Mouse (Mus musculus): Measurements from ENCODE around the gene Catsper4.

The Catsper4 gene

GRCm38 (mm10) chr4:134181825-134182224 is 45.4 kb downstream of the Catsper4 start:
- no peak for DNase-seq (ENCODE audit: low spot score in 2 of 2)

GRCm38 (mm10) chr4:134181112-134181511 is 46.1 kb downstream of the Catsper4 start:
- no peak for DNase-seq (ENCODE audit: low spot score in 2 of 2)

DNA sequence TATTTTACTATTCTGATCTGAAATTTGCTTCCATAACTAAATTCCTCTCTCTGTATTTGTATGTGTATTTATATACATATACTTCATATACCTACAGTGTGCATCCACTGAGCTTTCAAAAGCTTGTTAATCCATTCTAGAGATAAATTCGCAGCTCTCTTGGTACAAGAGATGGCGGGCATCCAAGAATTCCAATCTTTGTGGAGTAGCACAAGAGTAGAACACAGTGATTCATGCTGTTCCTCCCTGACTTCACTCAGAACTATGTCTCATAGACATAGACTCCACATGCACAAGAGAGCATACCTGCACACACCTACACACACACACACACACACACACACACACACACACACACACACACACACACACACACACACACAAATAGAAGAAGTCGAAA is 54.8 kb downstream of the Catsper4 start:
- no peak for DNase-seq (ENCODE audit: low spot score in 2 of 2)

DNA sequence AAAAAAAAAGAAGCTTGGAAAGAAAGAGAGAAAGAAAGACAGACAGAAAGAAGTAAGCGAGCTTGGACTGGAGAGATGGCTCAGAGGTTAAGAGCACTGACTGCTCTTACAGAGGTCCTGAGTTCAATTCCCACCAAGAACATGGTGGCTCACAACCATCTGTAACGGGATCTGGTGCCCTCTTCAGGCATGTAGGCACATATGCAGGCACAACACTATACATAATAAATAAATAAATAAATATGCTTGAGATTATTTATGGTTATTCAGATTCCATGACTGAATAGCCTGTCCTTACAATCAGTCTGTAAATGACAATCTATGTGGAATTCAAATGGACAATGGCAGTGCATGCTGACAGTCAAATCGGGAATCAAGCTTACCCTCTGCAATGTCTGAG is 60.3 kb downstream of the Catsper4 start:
- no peak for DNase-seq (ENCODE audit: low spot score in 2 of 2)

GRCm38 (mm10) chr4:134165548-134166465 is 61.4 kb downstream of the Catsper4 start:
- no peak for DNase-seq (ENCODE audit: low spot score in 2 of 2)

- DNase-seq (ENCODE audit: low spot score in 2 of 2): no peak
Observed at GRCm38 (mm10) chr4:134165024-134165423, 62.2 kb downstream of the Catsper4 start.

DNA sequence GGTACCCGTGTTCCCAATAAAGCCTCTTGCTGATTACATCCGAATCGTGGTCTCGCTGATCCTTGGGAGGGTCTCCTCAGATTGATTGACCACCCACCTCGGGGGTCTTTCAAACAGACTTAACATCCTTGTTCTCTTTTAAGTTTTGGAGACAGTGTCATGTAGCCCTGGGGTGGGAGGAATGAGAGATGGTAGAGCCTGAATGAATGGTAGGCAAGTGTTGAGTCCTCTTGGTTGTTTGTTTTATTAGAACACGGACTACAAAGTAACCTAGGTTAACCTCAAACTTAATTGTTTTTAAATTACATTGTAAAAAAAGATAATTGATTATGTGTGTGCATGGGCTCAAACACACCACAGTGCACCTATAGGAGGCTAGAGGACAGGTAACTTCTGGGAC is 62.6 kb downstream of the Catsper4 start:
- no peak for DNase-seq (ENCODE audit: low spot score in 2 of 2)
